Mouse (Mus musculus) megakaryocyte, embryonic 14.5 days (primary cell): ENCODE results near the gene Zrsr2.

Experiments
- FLI1 ChIP-seq: IDR thresholded peaks from 2 replicates; pipeline ENCODE4 v1.6.1; 2012; ENCODE audit warnings: low read length, inconsistent platforms, mixed read lengths
- GATA1 ChIP-seq: IDR thresholded peaks from 3 replicates; pipeline ENCODE4 v1.6.1; 2012; ENCODE audit warnings: mixed read lengths, low read length, inconsistent platforms, borderline replicate concordance

- no peak for TF ChIP-seq GATA1
- no peak for TF ChIP-seq FLI1
Observed at GRCm38 (mm10) chrX:163981092-163981491, 22.6 kb upstream of the Zrsr2 start.
